Mouse (Mus musculus) kidney, adult 8-10 months (tissue): ENCODE measurements around the gene Rnf41.

Experiments
- DNase-seq, 2 experiments: peaks; one replicate each; pipeline ENCODE4 v3.0.0; 2022

Gene Rnf41

GRCm38 (mm10) chr10:128388941-128389340 is 22.5 kb upstream of the Rnf41 start:
- no peak for DNase-seq

GRCm38 (mm10) chr10:128389570-128389969 is 21.9 kb upstream of the Rnf41 start:
- no peak for DNase-seq

DNA sequence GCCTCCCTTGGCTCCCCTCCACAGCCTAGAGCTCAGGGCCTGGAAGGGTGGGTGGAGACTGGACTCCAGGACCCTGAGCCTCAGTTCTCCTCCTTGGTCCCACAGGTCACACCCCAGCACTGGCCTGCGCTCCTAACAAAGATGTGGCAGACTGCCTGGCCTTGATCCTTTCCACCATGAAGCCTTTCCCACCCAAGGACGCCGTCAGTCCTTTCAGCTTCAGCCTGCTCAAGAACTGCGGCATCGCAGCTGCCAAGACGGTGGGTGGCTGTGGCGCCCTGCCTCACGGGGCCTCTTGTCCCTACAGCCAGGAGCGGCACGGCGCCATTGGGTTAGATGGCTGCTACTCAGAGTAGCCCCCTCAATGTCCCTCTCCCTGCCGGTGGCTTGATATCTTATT is 21.1 kb upstream of the Rnf41 start:
- DNase-seq, result no peak

- no peak for DNase-seq
Observed at GRCm38 (mm10) chr10:128391850-128392249, 19.6 kb upstream of the Rnf41 start.

- DNase-seq, result no peak
Observed at GRCm38 (mm10) chr10:128396017-128396673, 15.3 kb upstream of the Rnf41 start.

- peak; percentile 32 to 46 for DNase-seq
Observed at GRCm38 (mm10) chr10:128396716-128397264, 14.7 kb upstream of the Rnf41 start.

GRCm38 (mm10) chr10:128397466-128397865 is 14.0 kb upstream of the Rnf41 start:
- no peak for DNase-seq

- DNase-seq, result peak; percentile 44 to 73
Observed at GRCm38 (mm10) chr10:128400338-128400737, 11.1 kb upstream of the Rnf41 start.

GRCm38 (mm10) chr10:128401056-128401455 is 10.4 kb upstream of the Rnf41 start, which contains the start of gene Slc39a5:
Gene Slc39a5, minus strand, starts transcription at chr10:128401229.
- DNase-seq, result peak; percentile 28 to 38

DNA sequence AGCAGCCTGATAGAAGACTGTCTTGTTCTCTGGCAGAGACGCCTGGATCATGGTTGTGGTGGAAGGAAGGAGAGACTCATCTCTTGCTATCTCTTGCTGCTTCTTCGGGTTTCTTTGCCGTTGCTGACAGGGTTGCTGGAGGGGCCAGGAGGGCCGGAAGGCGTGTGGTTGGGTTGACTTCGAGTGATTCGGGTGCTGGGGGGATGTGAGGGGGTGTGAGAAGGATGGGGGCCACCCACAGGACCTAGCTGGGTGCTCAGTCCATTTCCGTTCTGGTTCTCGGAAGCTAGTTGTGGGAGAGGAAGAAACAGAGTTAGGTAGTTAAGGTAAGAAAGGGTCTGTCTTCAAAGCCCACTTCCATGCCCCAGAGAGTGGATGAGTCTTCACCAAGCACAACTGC is 9.8 kb upstream of the Rnf41 start:
- DNase-seq, result no peak

DNA sequence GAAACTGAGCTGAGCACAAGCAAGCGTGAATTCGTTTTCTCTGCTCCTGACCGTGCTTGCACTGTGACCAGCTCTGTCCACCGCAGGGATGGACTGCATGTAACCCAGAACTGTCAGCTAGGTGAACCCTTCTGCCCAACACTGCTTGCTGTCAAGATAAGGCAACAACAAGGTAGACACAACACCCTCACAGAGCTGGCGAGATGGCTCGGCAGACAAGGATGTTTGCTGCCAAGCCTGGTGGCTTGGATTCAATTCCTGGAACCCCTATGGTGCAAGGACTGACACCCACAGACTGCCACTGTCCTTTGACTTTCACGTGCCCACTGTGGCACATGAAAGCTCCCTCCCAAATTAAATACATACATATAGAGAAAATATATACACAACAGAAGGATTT is 7.5 kb upstream of the Rnf41 start:
- no peak for DNase-seq

- peak; percentile 27 to 29 for DNase-seq
Observed at GRCm38 (mm10) chr10:128408591-128409535, 2.6 kb upstream of the Rnf41 start.

- DNase-seq, result peak; percentile 99
Observed at GRCm38 (mm10) chr10:128409692-128410559, 1.5 kb upstream of the Rnf41 start.

DNA sequence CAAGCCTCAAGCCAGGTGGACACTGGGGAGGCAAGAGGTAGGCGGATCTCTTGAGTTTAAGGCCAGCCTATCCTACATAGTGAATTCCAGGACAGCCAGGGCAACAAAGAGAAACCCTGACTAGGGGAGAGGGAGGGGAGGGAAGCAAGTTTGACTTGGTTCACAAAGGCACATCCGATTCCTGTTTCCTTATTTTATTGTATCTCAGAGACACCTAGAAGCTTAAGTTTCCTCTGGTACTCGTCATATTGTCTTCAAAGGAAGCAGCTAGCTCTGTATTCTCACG is 954 bp upstream of the Rnf41 start:
- no peak for DNase-seq

DNA sequence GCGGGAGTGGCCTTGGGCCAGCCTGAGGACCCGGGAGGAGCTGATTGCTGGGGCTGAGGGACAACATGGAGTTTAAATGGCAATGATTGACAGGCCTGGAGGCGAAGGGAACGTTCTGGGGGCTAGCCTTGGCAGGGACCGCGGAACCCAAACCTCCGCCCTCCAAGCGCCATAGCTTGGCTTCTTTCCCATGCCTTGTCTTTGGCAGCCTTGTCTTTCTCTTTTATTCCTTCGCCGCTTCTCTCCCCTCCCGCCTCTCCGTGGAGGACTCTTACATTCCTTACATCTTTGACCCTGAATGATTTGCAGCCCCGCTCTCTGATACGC is 561 bp downstream of the Rnf41 start:
- DNase-seq, result peak; percentile 44 to 47

DNA sequence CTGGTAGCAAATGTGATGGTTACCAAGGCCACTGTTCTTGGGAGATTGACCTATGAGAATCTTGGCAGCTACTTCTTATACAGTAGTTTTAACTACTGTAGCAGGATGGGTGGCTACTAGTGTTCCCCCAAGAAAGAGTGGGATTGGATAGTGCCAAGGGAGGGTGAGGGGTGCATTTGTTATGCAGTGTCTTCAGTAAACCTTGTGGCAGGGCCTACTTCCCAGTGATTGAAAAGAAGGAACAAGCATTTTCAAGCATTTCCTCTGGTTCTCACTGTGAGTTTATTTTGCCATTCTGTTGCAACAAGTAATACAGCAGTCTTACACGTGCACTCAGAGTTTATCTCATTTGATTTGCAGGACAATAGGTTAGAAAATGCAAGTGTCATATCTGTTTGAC is 1.1 kb downstream of the Rnf41 start:
- no peak for DNase-seq

GRCm38 (mm10) chr10:128413076-128413475 is 1.6 kb downstream of the Rnf41 start:
- DNase-seq, result no peak

DNA sequence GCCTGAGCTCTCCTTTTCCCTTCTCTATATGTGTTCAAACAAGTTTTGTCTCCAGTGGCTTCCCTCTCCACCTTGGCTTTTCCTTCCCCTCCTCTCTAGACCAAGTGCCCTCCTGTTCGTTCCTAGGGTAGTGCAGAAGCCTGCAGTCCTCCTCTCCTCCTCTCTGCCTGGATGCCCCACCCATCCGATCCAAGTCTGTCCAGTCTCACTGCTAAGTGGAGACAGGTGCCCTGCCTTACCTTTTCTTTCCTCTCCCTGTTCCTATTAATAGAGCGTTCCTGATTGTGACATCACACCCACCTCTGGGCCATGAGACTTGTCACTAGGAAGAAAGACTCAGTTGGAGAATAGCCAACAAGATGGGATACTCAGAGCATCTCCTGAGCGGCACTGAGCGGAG is 3.4 kb downstream of the Rnf41 start:
- DNase-seq, result no peak

DNA sequence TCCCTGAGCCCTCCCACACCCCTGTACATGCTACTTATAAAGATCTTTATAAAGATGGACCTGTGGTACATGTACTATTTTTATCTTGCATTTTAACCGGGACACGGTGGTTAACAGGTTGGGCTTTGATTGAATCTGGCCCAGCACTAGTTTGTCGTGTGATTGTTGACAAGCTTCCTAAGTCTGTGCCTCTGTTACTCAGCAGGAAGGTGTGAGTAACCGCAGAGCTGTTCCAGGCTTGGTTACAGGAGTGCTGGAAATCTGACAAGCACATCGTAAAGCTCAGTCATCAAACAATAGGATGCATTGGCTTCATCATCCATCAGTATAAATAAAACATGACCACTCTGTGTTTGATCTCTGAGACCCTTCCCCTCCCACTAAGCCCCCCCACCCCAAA is 11.0 kb downstream of the Rnf41 start:
- no peak for DNase-seq

- DNase-seq, result no peak
Observed at GRCm38 (mm10) chr10:128424604-128425003, 13.1 kb downstream of the Rnf41 start.

DNA sequence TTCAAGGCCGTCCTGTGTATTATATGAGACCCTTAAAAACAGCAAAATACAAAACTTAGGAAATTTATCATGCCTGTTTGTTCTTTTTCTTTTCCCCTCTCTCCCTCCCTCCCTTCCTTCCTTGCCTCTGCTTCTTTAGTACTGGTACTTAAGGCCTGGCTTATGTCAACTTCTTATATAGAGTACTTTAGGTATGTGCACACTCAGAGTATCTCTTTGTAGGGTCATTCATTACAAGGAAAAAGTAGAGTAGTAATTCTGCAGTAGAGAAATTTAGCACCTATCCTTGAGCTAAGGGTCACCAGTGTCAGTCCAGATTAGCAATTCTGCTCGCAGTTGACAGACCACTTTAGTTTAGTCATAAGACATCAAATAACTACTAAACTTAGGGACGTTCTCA is 13.8 kb downstream of the Rnf41 start:
- no peak for DNase-seq

GRCm38 (mm10) chr10:128429052-128429451 is 17.6 kb downstream of the Rnf41 start:
- DNase-seq, result no peak

DNA sequence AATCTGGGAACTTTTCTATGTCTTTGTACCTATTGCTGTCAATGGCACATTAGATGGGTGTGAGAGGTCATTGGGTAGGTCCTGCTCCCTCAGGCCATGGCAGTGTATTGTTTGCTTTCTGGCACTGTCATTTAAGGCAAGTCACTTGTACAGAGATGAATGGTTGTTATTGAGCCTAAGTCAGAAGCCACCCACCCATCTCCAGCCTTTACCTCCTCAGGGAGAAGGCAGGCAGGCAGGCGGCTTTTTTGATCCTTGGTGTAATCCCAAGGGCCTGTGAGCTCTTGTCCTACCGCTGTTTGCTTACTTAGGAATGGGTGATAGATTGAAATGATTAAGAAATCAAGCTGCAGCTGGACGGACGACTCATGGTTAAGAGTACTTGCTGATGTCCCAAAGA is 18.0 kb downstream of the Rnf41 start:
- DNase-seq, result no peak
